Mouse (Mus musculus): ENCODE data around the gene Fxyd3.

The Fxyd3 gene

GRCm38 (mm10) chr7:31076492-31076891 is at the start of gene Fxyd3:
TSS of gene Fxyd3 (minus strand) at chr7:31076704.
- in situ Hi-C loops (cut with MboI, MseI): no loop called here

GRCm38 (mm10) chr7:31125116-31125515 is 48.6 kb upstream of the Fxyd3 start:
- in situ Hi-C loops (cut with MboI, MseI): loop anchor here in 1 of 2 experiments (10.0 kb wide), 1 partner anchor 50 kb away; no protein-coding TSS in a partner anchor

- in situ Hi-C loops (cut with MboI, MseI): loop anchor here in 1 of 2 experiments (10.0 kb wide), 1 partner anchor 50 kb away; no protein-coding TSS in a partner anchor
These were observed 47.9 kb upstream of the Fxyd3 start for GRCm38 (mm10) chr7:31124381-31124780.

GRCm38 (mm10) chr7:31123697-31124096 is 47.2 kb upstream of the Fxyd3 start:
- in situ Hi-C loops (cut with MboI, MseI): loop anchor here in 1 of 2 experiments (10.0 kb wide), 1 partner anchor 51 kb away; no protein-coding TSS in a partner anchor

- in situ Hi-C loops (cut with MboI, MseI): loop anchor here in 1 of 2 experiments (10.0 kb wide), 1 partner anchor 52 kb away; no protein-coding TSS in a partner anchor
These were observed 46.4 kb upstream of the Fxyd3 start for GRCm38 (mm10) chr7:31122641-31123631.

- in situ Hi-C loops (cut with MboI, MseI): no loop called here
These were observed 43.1 kb upstream of the Fxyd3 start for GRCm38 (mm10) chr7:31119556-31119955.

GRCm38 (mm10) chr7:31118486-31118885 is 42.0 kb upstream of the Fxyd3 start:
- in situ Hi-C loops (cut with MboI, MseI): no loop called here

GRCm38 (mm10) chr7:31117465-31117864 is 41.0 kb upstream of the Fxyd3 start:
- in situ Hi-C loops (cut with MboI, MseI): no loop called here

GRCm38 (mm10) chr7:31116721-31117145 is 40.2 kb upstream of the Fxyd3 start:
- in situ Hi-C loops (cut with MboI, MseI): no loop called here

GRCm38 (mm10) chr7:31115587-31116043 is 39.1 kb upstream of the Fxyd3 start:
- in situ Hi-C loops (cut with MboI, MseI): no loop called here

- in situ Hi-C loops (cut with MboI, MseI): no loop called here
These were observed 38.7 kb upstream of the Fxyd3 start, which contains the start of gene Hpn for GRCm38 (mm10) chr7:31115182-31115581. TSS of gene Hpn (minus strand) at chr7:31115290.

- in situ Hi-C loops (cut with MboI, MseI): no loop called here
These were observed 38.1 kb upstream of the Fxyd3 start for GRCm38 (mm10) chr7:31114646-31115045.

GRCm38 (mm10) chr7:31113800-31114199 is 37.3 kb upstream of the Fxyd3 start:
- in situ Hi-C loops (cut with MboI, MseI): no loop called here

- in situ Hi-C loops (cut with MboI, MseI): no loop called here
These were observed 35.5 kb upstream of the Fxyd3 start for GRCm38 (mm10) chr7:31112036-31112435.

GRCm38 (mm10) chr7:31110861-31111385 is 34.4 kb upstream of the Fxyd3 start:
- in situ Hi-C loops (cut with MboI, MseI): no loop called here

- in situ Hi-C loops (cut with MboI, MseI): no loop called here
These were observed 33.3 kb upstream of the Fxyd3 start for GRCm38 (mm10) chr7:31109796-31110195.

GRCm38 (mm10) chr7:31109091-31109490 is 32.6 kb upstream of the Fxyd3 start:
- in situ Hi-C loops (cut with MboI, MseI): no loop called here

GRCm38 (mm10) chr7:31107781-31108180 is 31.3 kb upstream of the Fxyd3 start:
- in situ Hi-C loops (cut with MboI, MseI): no loop called here

- in situ Hi-C loops (cut with MboI, MseI): no loop called here
These were observed 29.7 kb upstream of the Fxyd3 start for GRCm38 (mm10) chr7:31106166-31106565.

- in situ Hi-C loops (cut with MboI, MseI): no loop called here
These were observed 28.7 kb upstream of the Fxyd3 start for GRCm38 (mm10) chr7:31105061-31105768.

GRCm38 (mm10) chr7:31100786-31101185 is 24.3 kb upstream of the Fxyd3 start:
- in situ Hi-C loops (cut with MboI, MseI): no loop called here

GRCm38 (mm10) chr7:31099612-31099982 is 23.1 kb upstream of the Fxyd3 start:
- in situ Hi-C loops (cut with MboI, MseI): loop anchor here in 1 of 2 experiments (5.0 kb wide), 1 partner anchor 37 kb away; no protein-coding TSS in a partner anchor

Measured in T-helper 17 cell (primary cell).